Mouse (Mus musculus): ENCODE measurements at regions not wholly inside any gene's neighbourhood (a gene's known extent, or its start where the extent isn't known, plus 50 kb on each side); places are given as distances from the start of the nearest gene placed in this dataset.

DNA sequence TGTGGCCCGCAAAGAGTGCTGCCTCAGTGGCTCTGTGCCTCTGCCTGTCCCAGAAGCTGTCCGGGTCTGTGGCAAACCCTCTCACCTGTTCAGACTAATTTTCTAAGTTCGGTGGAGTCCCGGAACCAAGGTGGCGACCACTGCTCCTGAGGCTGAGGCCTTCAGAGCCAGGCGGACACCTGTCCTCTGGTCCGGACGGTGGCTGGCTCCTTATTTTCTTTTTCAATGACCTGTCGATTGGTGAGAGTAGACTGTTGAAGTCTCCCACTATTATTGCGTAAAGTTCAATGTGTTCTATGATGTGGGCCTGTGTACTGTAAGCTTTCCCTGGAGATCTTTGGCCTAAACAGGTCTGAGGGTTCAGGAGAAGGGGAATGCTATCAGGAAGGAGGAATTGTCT lies 112.0 kb upstream of the Btbd35f4 start:
- peak in 1 of 2 experiments; percentile 1 for DNase-seq (ENCODE audit: low spot score in 2 of 2)
